Mouse (Mus musculus): Measurements from ENCODE around the gene Cd63.

Cd63 gene

GRCm38 (mm10) chr10:128908778-128909448 is 8.1 kb downstream of the Cd63 start:
- DNase-seq (ENCODE audit: low spot score), result no peak

- peak; percentile 58 for DNase-seq (ENCODE audit: low spot score)
Observed at GRCm38 (mm10) chr10:128909567-128910028, 8.8 kb downstream of the Cd63 start.

- no peak for DNase-seq (ENCODE audit: low spot score)
Observed at GRCm38 (mm10) chr10:128910066-128910841, 9.5 kb downstream of the Cd63 start.

- no peak for DNase-seq (ENCODE audit: low spot score)
Observed at GRCm38 (mm10) chr10:128911430-128911829, 10.6 kb downstream of the Cd63 start.

GRCm38 (mm10) chr10:128912268-128912667 is 11.5 kb downstream of the Cd63 start:
- no peak for DNase-seq (ENCODE audit: low spot score)

GRCm38 (mm10) chr10:128912791-128913190 is 12.0 kb downstream of the Cd63 start:
- DNase-seq (ENCODE audit: low spot score), result no peak

GRCm38 (mm10) chr10:128913219-128913618 is 12.4 kb downstream of the Cd63 start:
- peak; percentile 73 for DNase-seq (ENCODE audit: low spot score)

GRCm38 (mm10) chr10:128913696-128914095 is 12.9 kb downstream of the Cd63 start:
- DNase-seq (ENCODE audit: low spot score), result no peak

- DNase-seq (ENCODE audit: low spot score), result no peak
Observed at GRCm38 (mm10) chr10:128915550-128915949, 14.8 kb downstream of the Cd63 start.

GRCm38 (mm10) chr10:128916665-128917064 is 15.9 kb downstream of the Cd63 start:
- DNase-seq (ENCODE audit: low spot score), result no peak

GRCm38 (mm10) chr10:128917400-128917799 is 16.6 kb downstream of the Cd63 start:
- no peak for DNase-seq (ENCODE audit: low spot score)

- no peak for DNase-seq (ENCODE audit: low spot score)
Observed at GRCm38 (mm10) chr10:128918246-128918645, 17.5 kb downstream of the Cd63 start.

GRCm38 (mm10) chr10:128919203-128919631 is 18.4 kb downstream of the Cd63 start:
- no peak for DNase-seq (ENCODE audit: low spot score)

GRCm38 (mm10) chr10:128919966-128920365 is 19.2 kb downstream of the Cd63 start:
- DNase-seq (ENCODE audit: low spot score), result no peak

- DNase-seq (ENCODE audit: low spot score), result no peak
Observed at GRCm38 (mm10) chr10:128920736-128921161, 20.0 kb downstream of the Cd63 start.

GRCm38 (mm10) chr10:128921251-128921650 is 20.5 kb downstream of the Cd63 start:
- DNase-seq (ENCODE audit: low spot score), result no peak

- no peak for DNase-seq (ENCODE audit: low spot score)
Observed at GRCm38 (mm10) chr10:128921883-128922821, 21.4 kb downstream of the Cd63 start.

- DNase-seq (ENCODE audit: low spot score), result no peak
Observed at GRCm38 (mm10) chr10:128922822-128923012, 21.9 kb downstream of the Cd63 start, which contains the start of gene Rdh5. Gene Rdh5, minus strand, starts transcription at chr10:128922888.

GRCm38 (mm10) chr10:128923013-128923691 is 22.4 kb downstream of the Cd63 start:
- peak; percentile 85 for DNase-seq (ENCODE audit: low spot score)

- no peak for DNase-seq (ENCODE audit: low spot score)
Observed at GRCm38 (mm10) chr10:128923935-128924334, 23.1 kb downstream of the Cd63 start, which contains the start of gene Bloc1s1. Gene Bloc1s1, minus strand, starts transcription at chr10:128924035.

- no peak for DNase-seq (ENCODE audit: low spot score)
Observed at GRCm38 (mm10) chr10:128928356-128928755, 27.6 kb downstream of the Cd63 start.

Data from urinary bladder, postnatal 10 days (tissue).